Mouse (Mus musculus) MEL-GATA-1-ER (cell line): ENCODE measurements around the gene Rmnd5b.

Experiments
- DNase-seq: peaks from one replicate; pipeline ENCODE4 v3.0.0-alpha.2; 2012; ENCODE audit warnings: low read depth; ENCODE audit errors: extremely low read depth

Rmnd5b gene

GRCm38 (mm10) chr11:51591915-51592314, 43.8 kb downstream of the Rmnd5b start:
- DNase-seq, result no peak

GRCm38 (mm10) chr11:51591168-51591567, 44.5 kb downstream of the Rmnd5b start:
- DNase-seq, result no peak

- DNase-seq, result no peak
Measured at GRCm38 (mm10) chr11:51590002-51590401, 45.7 kb downstream of the Rmnd5b start.

GRCm38 (mm10) chr11:51588833-51589232, 46.9 kb downstream of the Rmnd5b start:
- no peak for DNase-seq

GRCm38 (mm10) chr11:51587059-51587458, 48.6 kb downstream of the Rmnd5b start:
- DNase-seq, result no peak

GRCm38 (mm10) chr11:51586411-51586810, 49.3 kb downstream of the Rmnd5b start:
- no peak for DNase-seq

GRCm38 (mm10) chr11:51585608-51586252, 50.0 kb downstream of the Rmnd5b start:
- DNase-seq, result no peak

GRCm38 (mm10) chr11:51584431-51585248, 51.1 kb downstream of the Rmnd5b start, which contains the start of gene Phykpl:
Phykpl (plus strand) TSS chr11:51584757.
- DNase-seq, result peak; percentile 77

GRCm38 (mm10) chr11:51584057-51584430, 51.7 kb downstream of the Rmnd5b start:
- DNase-seq, result no peak

GRCm38 (mm10) chr11:51582713-51583112, 53.0 kb downstream of the Rmnd5b start:
- DNase-seq, result no peak

- DNase-seq, result no peak
Measured at GRCm38 (mm10) chr11:51579024-51579423, 56.7 kb downstream of the Rmnd5b start.

- DNase-seq, result no peak
Measured at GRCm38 (mm10) chr11:51577587-51577986, 58.1 kb downstream of the Rmnd5b start.

- no peak for DNase-seq
Measured at GRCm38 (mm10) chr11:51576454-51576853, 59.2 kb downstream of the Rmnd5b start.
